Mouse (Mus musculus) limb, embryonic 14.5 days (tissue): ENCODE measurements at regions not wholly inside any gene's neighbourhood (a gene's known extent, or its start where the extent isn't known, plus 50 kb on each side); places are given as distances from the start of the nearest gene placed in this dataset.

Experiments
- ATAC-seq: fragments of 200-750 bp; cut with Nextera tagmentation; 2 replicates; pipeline ENCODE4 v1.8.0; 2017; ENCODE audit warnings: low read depth, moderate number of reproducible peaks, moderate TSS enrichment; ENCODE audit not compliant: low FRiP score
- DNase-seq: peaks from one replicate; pipeline ENCODE4 v3.0.0-alpha.2; 2015; ENCODE audit warnings: low spot score
- H3K27ac ChIP-seq: fragments of 300-500 bp; sonication (generic); replicated peaks from 2 replicates; pipeline ENCODE4 v1.5.1; 2014; ENCODE audit warnings: low read depth, mild to moderate bottlenecking, low read length, moderate library complexity, mixed read lengths
- H3K27me3 ChIP-seq: fragments of 300-500 bp; sonication (generic); 2 replicates; pipeline ENCODE4 v1.6.1; 2014; ENCODE audit warnings: low read length, mixed read lengths; ENCODE audit not compliant: control insufficient read depth, insufficient read depth
- H3K36me3 ChIP-seq: fragments of 300-500 bp; sonication (generic); 2 replicates; pipeline ENCODE4 v1.6.1; 2014; ENCODE audit warnings: mild to moderate bottlenecking, low read length, moderate library complexity, mixed read lengths; ENCODE audit not compliant: control insufficient read depth, insufficient read depth
- H3K4me1 ChIP-seq: fragments of 300-500 bp; sonication (generic); 2 replicates; pipeline ENCODE4 v1.6.1; 2014; ENCODE audit warnings: antibody characterized with exemption, low read length, mixed read lengths; ENCODE audit not compliant: control insufficient read depth, insufficient read depth
- H3K4me2 ChIP-seq: fragments of 300-500 bp; sonication (generic); replicated peaks from 2 replicates; pipeline ENCODE4 v1.6.1; 2014; ENCODE audit warnings: low read depth, mild to moderate bottlenecking, low read length, moderate library complexity; ENCODE audit not compliant: severe bottlenecking
- H3K4me3 ChIP-seq: fragments of 300-500 bp; sonication (generic); replicated peaks from 2 replicates; pipeline ENCODE4 v1.5.1; 2014; ENCODE audit warnings: low read length
- H3K9ac ChIP-seq: fragments of 300-500 bp; sonication (generic); 2 replicates; pipeline ENCODE4 v1.6.1; 2014; ENCODE audit warnings: mild to moderate bottlenecking, low read depth, low read length, moderate library complexity; ENCODE audit not compliant: severe bottlenecking
- H3K9me3 ChIP-seq: fragments of 300-500 bp; sonication (generic); 2 replicates; pipeline ENCODE4 v1.6.1; 2016; ENCODE audit warnings: low read length; ENCODE audit not compliant: control insufficient read depth
- POLR2A ChIP-seq: fragments of 200-500 bp; IDR thresholded peaks from 2 replicates; pipeline ENCODE4 v1.8.0; 2012; ENCODE audit warnings: inconsistent platforms, mild to moderate bottlenecking, moderate library complexity, borderline replicate concordance; ENCODE audit not compliant: insufficient read depth, insufficient read length; ENCODE audit errors: extremely low read depth
- WGBS: fragments of 180-500 bp; shearing (Covaris S2); extraction: QIAGEN DNeasy Blood & Tissue Kit; methylation state at CpG from one replicate; pipeline ENCODE4 v1.1.7; 2014; 5-methylcytosine and 5-hydroxymethylcytosine counted together

GRCm38 (mm10) chr3:104320404-104320803 lies 100.2 kb upstream of the Magi3 start:
- no peaks in the 10 kb centered on the region for H3K27me3 ChIP-seq
- H3K36me3 ChIP-seq, result no peaks in the 10 kb centered on the region
- no peak for TF ChIP-seq POLR2A
- no peak overlapping the region for H3K4me3 ChIP-seq
- ATAC-seq (no peak), DNase-seq (peak; percentile 25)
- H3K9ac ChIP-seq, result no peak overlapping the region
- 0 out of 2 replicates have a peak, but pooled peaks cover 6% of the 10 kb centered on the region for H3K4me1 ChIP-seq
- H3K9me3 ChIP-seq, result no peaks in the 10 kb centered on the region
- WGBS, result 39% methylated on average over 4 of the region's 4 CpGs
- H3K4me2 ChIP-seq, result no peak overlapping the region
- no peak overlapping the region for H3K27ac ChIP-seq

- 0 out of 2 replicates have a peak, but pooled peaks cover 6% of the 10 kb centered on the region for H3K4me1 ChIP-seq
- no peak for ATAC-seq
- DNase-seq, result no peak
- H3K27me3 ChIP-seq, result no peaks in the 10 kb centered on the region
- no peak overlapping the region for H3K27ac ChIP-seq
- no peak overlapping the region for H3K4me3 ChIP-seq
- H3K4me2 ChIP-seq, result no peak overlapping the region
- no peak overlapping the region for H3K9ac ChIP-seq
- TF ChIP-seq POLR2A, result no peak
- 69% methylated on average over 6 of the region's 6 CpGs for WGBS
- H3K9me3 ChIP-seq, result no peaks in the 10 kb centered on the region
- no peaks in the 10 kb centered on the region for H3K36me3 ChIP-seq
These were observed 99.2 kb upstream of the Magi3 start for GRCm38 (mm10) chr3:104319377-104319776.

- no peak overlapping the region; the same call in 1 of the 2 replicates for H3K9ac ChIP-seq
- H3K4me1 ChIP-seq, result 0 out of 2 replicates have a peak, but pooled peaks cover 6% of the 10 kb centered on the region
- H3K36me3 ChIP-seq, result no peaks in the 10 kb centered on the region
- ATAC-seq (no peak), DNase-seq (no peak)
- WGBS, result 39% methylated on average over 8 of the region's 8 CpGs
- no peak overlapping the region for H3K4me2 ChIP-seq
- H3K4me3 ChIP-seq, result no peak overlapping the region
- no peak for TF ChIP-seq POLR2A
- no peaks in the 10 kb centered on the region for H3K27me3 ChIP-seq
- H3K9me3 ChIP-seq, result no peaks in the 10 kb centered on the region
- no peak overlapping the region for H3K27ac ChIP-seq
These were observed 98.7 kb upstream of the Magi3 start for GRCm38 (mm10) chr3:104318911-104319310.

DNA sequence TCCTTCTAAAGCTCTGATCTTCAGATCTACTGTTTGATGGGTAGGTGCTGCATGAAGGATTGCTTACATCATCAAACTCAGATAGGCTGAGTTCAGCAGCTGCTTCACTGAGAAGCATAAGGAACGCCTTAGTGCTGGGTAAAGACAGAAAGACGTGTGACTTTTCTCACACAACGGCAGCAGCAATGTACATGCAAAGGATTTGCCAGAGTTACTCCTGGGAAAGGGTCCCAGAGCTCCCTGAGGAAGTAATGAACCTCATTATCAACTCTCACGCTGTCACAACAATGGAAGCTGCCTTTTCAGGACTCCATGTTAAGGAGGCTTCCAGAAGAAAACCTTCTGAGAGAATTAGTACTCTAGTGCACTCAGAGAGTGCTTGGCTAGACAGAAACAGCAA lies 97.4 kb upstream of the Magi3 start:
- DNase-seq, result no peak
- WGBS, result 68% methylated on average over 4 of the region's 4 CpGs

GRCm38 (mm10) chr3:104313063-104313462 lies 92.9 kb upstream of the Magi3 start:
- Histone ChIP-seq H3K27ac (no peak overlapping the region), H3K27me3 (no peaks in the 10 kb centered on the region), H3K36me3 (no peaks in the 10 kb centered on the region), H3K9me3 (no peaks in the 10 kb centered on the region), H3K4me2 (no peak overlapping the region), H3K4me3 (no peak overlapping the region), H3K9ac (no peak overlapping the region), H3K4me1 (no peaks in the 10 kb centered on the region)
- no peak for TF ChIP-seq POLR2A
- 53% methylated on average over 4 of the region's 4 CpGs for WGBS
- ATAC-seq, result no peak
- no peak for DNase-seq

More for the DNA sequence above, 97.4 kb upstream of the Magi3 start:
- Histone ChIP-seq H3K36me3 (no peaks in the 10 kb centered on the region), H3K4me2 (no peak overlapping the region), H3K27ac (no peak overlapping the region), H3K4me1 (0 out of 2 replicates have a peak, but pooled peaks cover 6% of the 10 kb centered on the region), H3K27me3 (no peaks in the 10 kb centered on the region), H3K9ac (no peak overlapping the region), H3K9me3 (no peaks in the 10 kb centered on the region), H3K4me3 (no peak overlapping the region)
- no peak for ATAC-seq
- no peak for TF ChIP-seq POLR2A

DNA sequence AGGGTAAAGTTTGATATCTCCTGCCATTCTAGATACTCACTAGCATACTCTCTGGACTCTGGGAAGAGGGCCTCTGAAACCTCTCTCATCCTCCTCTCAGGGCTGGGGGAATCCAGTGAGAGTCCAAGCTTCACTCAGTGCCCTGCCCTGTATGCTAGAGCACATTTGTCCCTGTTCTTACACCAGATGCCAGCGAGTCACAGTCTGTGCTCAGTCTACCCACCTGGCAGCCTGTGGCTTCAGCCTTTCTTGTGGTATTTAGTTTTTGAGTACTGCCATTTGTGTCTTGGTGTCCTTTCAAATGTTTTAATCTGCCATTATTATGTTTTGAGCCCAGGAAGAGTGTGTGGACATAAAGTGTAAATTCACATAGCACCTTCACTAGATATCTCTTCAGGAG lies 86.8 kb upstream of the Magi3 start:
- no peak overlapping the region for H3K4me3 ChIP-seq
- H3K4me1 ChIP-seq, result no peaks in the 10 kb centered on the region
- DNase-seq, result no peak
- no peaks in the 10 kb centered on the region for H3K27me3 ChIP-seq
- H3K9me3 ChIP-seq, result no peaks in the 10 kb centered on the region
- H3K9ac ChIP-seq, result no peak overlapping the region
- H3K27ac ChIP-seq, result no peak overlapping the region
- no peak overlapping the region for H3K4me2 ChIP-seq
- WGBS, result 81% methylated on average over 1 of the region's 1 CpGs
- no peaks in the 10 kb centered on the region for H3K36me3 ChIP-seq
- TF ChIP-seq POLR2A, result no peak
- no peak for ATAC-seq
